Mouse (Mus musculus): ENCODE results near the gene Lpp. TPM values are rescaled to one million over a fixed set of nuclear protein-coding genes. Genes with fewer than 3 reads are reported as not detected.
A peak's percentile ranks its signal among the peaks of the same experiment; 100 is the strongest.

The Lpp gene
- polyA plus RNA-seq, 1 experiment from 2014 or later = 50.0 TPM

DNA sequence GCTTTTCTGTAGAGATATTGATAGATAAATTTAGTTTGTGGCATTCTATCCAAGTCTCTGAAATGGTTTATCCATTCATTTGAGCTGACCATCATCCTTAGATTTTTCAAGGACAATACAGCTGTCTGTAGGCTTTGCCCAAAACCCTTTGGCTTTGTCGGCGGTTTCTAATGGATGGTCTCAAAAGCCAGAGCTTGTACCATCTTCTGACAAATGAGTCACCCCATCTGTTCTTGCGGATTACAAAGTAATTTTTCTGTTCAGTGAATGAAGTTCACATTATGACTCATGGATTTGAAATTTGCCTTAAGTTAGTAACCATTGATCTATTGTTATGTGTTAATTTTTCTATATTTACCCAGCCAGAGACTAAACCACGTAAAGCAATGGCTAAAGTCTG is 301.8 kb downstream of the Lpp start:
- Histone ChIP-seq H3K36me3 (peaks cover 6% of the 10 kb centered on the region), H3K9me3 (replicated peaks) (no peaks in the 10 kb centered on the region), H3K4me3 (no peak overlapping the region), H3K9ac (no peak overlapping the region), H3K4me1 (replicated peaks) (no peaks in the 10 kb centered on the region), H3K27ac (ENCODE audit: poor library complexity, severe bottlenecking) (no peak overlapping the region), H3K27me3 (replicated peaks) (no peaks in the 10 kb centered on the region), H3K4me2 (no peak overlapping the region)
- ATAC-seq (ENCODE audit: insufficient number of reproducible peaks, low FRiP score) = no peak
- WGBS = 85% methylated on average over 4 of the region's 4 CpGs

DNA sequence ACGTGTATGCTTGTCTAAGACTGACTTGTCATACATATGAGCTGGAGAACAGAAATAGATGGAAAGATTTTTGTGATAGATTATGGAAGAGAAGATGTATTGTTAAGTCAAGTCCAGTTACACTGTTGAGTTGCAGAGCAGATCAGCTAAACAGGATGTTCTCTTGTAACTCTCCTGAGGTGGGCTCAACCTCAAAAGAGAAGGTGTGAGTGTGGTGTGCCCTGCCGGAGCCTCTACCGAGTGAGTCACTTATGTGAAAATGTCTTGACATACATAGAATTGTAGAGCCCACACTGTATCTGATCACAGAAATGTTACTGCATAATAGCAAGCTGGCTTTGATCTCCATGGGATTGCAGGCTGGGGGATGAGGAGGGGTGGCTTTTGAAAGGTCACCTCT is 310.9 kb downstream of the Lpp start:
- 80% methylated on average over 3 of the region's 3 CpGs for WGBS
- Histone ChIP-seq H3K27ac (ENCODE audit: poor library complexity, severe bottlenecking) (no peak overlapping the region), H3K9me3 (replicated peaks) (no peaks in the 10 kb centered on the region), H3K4me3 (no peak overlapping the region), H3K9ac (no peak overlapping the region), H3K36me3 (peaks cover under 1% of the 10 kb centered on the region; the same call in 1 of the 2 replicates), H3K27me3 (replicated peaks) (no peaks in the 10 kb centered on the region), H3K4me1 (replicated peaks) (no peaks in the 10 kb centered on the region), H3K4me2 (no peak overlapping the region)
- ATAC-seq (ENCODE audit: insufficient number of reproducible peaks, low FRiP score) = no peak

GRCm38 (mm10) chr16:24723641-24724040 is 330.3 kb downstream of the Lpp start:
- Histone ChIP-seq H3K36me3 (no peaks in the 10 kb centered on the region), H3K4me2 (no peak overlapping the region), H3K4me1 (replicated peaks) (no peaks in the 10 kb centered on the region), H3K9me3 (replicated peaks) (no peaks in the 10 kb centered on the region), H3K9ac (no peak overlapping the region), H3K27ac (ENCODE audit: poor library complexity, severe bottlenecking) (no peak overlapping the region), H3K27me3 (replicated peaks) (no peaks in the 10 kb centered on the region), H3K4me3 (no peak overlapping the region)
- WGBS = 77% methylated on average over 4 of the region's 4 CpGs
- ATAC-seq (ENCODE audit: insufficient number of reproducible peaks, low FRiP score) = no peak

DNA sequence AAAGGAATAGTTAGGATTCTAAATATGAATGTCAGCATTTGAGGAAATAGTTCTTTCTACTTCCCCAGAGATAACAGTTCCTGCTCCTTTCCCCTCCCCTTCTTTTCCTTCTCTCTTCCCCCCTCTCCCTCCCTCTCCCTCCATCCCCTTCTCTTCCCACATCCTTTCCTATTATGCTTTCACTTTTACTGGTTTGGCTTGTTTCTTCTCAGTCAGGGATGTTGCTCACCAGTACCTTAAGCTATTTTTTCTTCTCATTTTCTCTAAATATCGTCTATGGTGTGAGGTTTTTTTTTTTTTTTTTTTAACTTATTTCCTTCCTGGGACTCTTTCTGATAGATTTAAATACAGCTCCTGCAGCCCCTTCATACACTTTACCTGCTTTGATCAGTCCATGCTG is 339.4 kb downstream of the Lpp start:
- Histone ChIP-seq H3K9me3 (replicated peaks) (no peaks in the 10 kb centered on the region), H3K27me3 (replicated peaks) (no peaks in the 10 kb centered on the region), H3K4me1 (replicated peaks) (peaks cover 32% of the 10 kb centered on the region), H3K4me2 (no peak overlapping the region), H3K9ac (no peak overlapping the region), H3K36me3 (peaks cover 3% of the 10 kb centered on the region; the same call in 1 of the 2 replicates), H3K4me3 (no peak overlapping the region), H3K27ac (ENCODE audit: poor library complexity, severe bottlenecking) (no peak overlapping the region)
- ATAC-seq (ENCODE audit: insufficient number of reproducible peaks, low FRiP score) = no peak
- 64% methylated on average over 1 of the region's 1 CpGs for WGBS

DNA sequence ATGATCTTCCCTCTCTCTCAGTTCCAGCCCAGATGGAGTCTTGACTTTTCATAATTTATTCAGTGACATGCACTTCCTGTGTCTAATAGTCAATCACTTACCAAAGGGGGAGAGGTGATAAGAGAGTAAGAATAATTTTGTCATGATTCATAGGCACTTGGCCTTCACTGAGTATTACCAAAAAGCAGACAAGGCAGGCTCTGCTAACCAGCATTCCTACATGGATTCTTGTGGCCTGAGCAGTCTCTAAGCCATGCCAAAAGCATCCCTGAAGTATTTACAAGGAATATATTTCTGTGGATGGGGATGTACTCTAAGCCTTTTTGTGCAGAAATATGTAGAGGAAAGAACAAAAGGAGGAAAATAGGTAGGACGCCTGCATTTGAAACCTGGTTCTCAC is 340.0 kb downstream of the Lpp start:
- Histone ChIP-seq H3K27ac (ENCODE audit: poor library complexity, severe bottlenecking) (no peak overlapping the region), H3K4me2 (no peak overlapping the region), H3K9ac (no peak overlapping the region), H3K9me3 (replicated peaks) (no peaks in the 10 kb centered on the region), H3K27me3 (replicated peaks) (no peaks in the 10 kb centered on the region), H3K36me3 (peaks cover 3% of the 10 kb centered on the region; the same call in 1 of the 2 replicates), H3K4me3 (no peak overlapping the region), H3K4me1 (replicated peaks) (peaks cover 38% of the 10 kb centered on the region)
- WGBS = 87% methylated on average over 1 of the region's 1 CpGs
- ATAC-seq (ENCODE audit: insufficient number of reproducible peaks, low FRiP score) = no peak

- H3K4me2 ChIP-seq = no peak overlapping the region
- H3K27me3 ChIP-seq (replicated peaks) = no peaks in the 10 kb centered on the region
- no peak overlapping the region for H3K27ac ChIP-seq (ENCODE audit: poor library complexity, severe bottlenecking)
- no peak for ATAC-seq (ENCODE audit: insufficient number of reproducible peaks, low FRiP score)
- no peaks in the 10 kb centered on the region for H3K9me3 ChIP-seq (replicated peaks)
- peaks cover 2% of the 10 kb centered on the region; the same call in 1 of the 2 replicates for H3K36me3 ChIP-seq
- no peak overlapping the region for H3K4me3 ChIP-seq
- H3K4me1 ChIP-seq (replicated peaks) = peaks cover 47% of the 10 kb centered on the region
- H3K9ac ChIP-seq = no peak overlapping the region
- 83% methylated on average over 2 of the region's 2 CpGs for WGBS
Observed at GRCm38 (mm10) chr16:24735754-24736153, 342.4 kb downstream of the Lpp start.

DNA sequence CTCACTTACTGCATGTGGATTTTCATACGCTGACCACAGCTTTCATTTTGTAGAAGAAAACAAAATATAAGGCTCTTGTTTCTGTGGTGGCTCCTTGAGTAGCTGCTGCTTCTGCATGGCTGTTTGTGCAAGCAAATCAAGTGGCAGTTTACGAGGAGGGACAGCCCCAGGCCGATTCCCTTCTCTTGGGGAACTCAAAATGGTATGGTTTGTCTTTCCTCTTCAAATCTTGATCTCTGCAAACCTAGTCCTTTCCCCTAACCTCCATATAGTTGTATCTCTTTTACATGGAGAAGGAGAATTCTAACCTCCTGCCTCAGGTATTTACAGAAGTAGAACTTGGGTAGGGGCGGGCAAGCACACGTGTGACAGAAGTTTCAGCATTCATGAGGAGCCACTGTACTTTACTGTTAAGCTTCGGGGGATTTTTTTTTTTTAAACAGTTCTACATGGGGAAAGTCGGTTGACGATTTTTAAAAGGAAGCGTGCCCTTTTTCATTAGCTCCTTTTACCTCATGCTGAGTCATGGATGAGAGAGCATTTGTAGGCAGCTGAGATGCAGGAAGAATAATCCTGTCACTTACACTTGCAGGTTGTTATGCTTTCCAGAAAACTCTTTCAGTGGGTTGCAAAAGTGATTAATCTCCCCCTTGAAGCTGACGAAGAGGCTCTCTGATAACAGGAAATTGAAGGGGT is 344.2 kb downstream of the Lpp start:
- no peaks in the 10 kb centered on the region for H3K36me3 ChIP-seq
- ATAC-seq (ENCODE audit: insufficient number of reproducible peaks, low FRiP score) = no peak
- H3K27ac ChIP-seq (ENCODE audit: poor library complexity, severe bottlenecking) = no peak overlapping the region
- 47% methylated on average over 10 of the region's 10 CpGs for WGBS
- no peaks in the 10 kb centered on the region for H3K9me3 ChIP-seq (replicated peaks)
- no peaks in the 10 kb centered on the region for H3K27me3 ChIP-seq (replicated peaks)
- H3K4me2 ChIP-seq = peak overlapping the region; percentile 33; the same call in 1 of the 2 replicates
- H3K9ac ChIP-seq = no peak overlapping the region
- H3K4me3 ChIP-seq = no peak overlapping the region
- peaks cover 47% of the 10 kb centered on the region for H3K4me1 ChIP-seq (replicated peaks)

DNA sequence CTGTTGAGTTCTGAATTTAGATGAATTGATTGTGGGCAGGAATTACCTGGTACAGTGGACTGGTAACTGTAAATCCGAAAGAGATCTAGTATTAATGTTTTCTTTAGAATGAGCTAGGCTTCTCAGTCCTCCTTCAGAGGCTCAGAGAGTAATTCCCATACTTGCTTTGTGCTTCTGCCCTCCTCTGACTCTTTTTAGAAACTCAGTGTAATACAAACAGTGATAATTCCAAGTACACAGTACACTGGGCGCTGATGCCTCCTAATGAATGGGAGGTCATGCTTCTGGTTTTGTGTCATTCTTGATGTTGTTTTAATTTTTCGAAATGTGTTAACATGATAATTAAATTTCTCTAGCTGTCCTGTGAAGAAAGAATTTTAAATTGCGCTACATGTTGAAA is 347.4 kb downstream of the Lpp start:
- no peak overlapping the region for H3K27ac ChIP-seq (ENCODE audit: poor library complexity, severe bottlenecking)
- ATAC-seq (ENCODE audit: insufficient number of reproducible peaks, low FRiP score) = no peak
- H3K4me3 ChIP-seq = no peak overlapping the region
- H3K27me3 ChIP-seq (replicated peaks) = no peaks in the 10 kb centered on the region
- H3K9ac ChIP-seq = no peak overlapping the region
- H3K36me3 ChIP-seq = no peaks in the 10 kb centered on the region
- 82% methylated on average over 4 of the region's 4 CpGs for WGBS
- no peaks in the 10 kb centered on the region for H3K9me3 ChIP-seq (replicated peaks)
- no peak overlapping the region for H3K4me2 ChIP-seq
- H3K4me1 ChIP-seq (replicated peaks) = peaks cover 35% of the 10 kb centered on the region

GRCm38 (mm10) chr16:24749816-24750215 is 356.5 kb downstream of the Lpp start:
- no peak overlapping the region for H3K27ac ChIP-seq (ENCODE audit: poor library complexity, severe bottlenecking)
- H3K36me3 ChIP-seq = no peaks in the 10 kb centered on the region
- no peak overlapping the region for H3K4me3 ChIP-seq
- H3K4me1 ChIP-seq (replicated peaks) = peaks cover 6% of the 10 kb centered on the region; the same call in 1 of the 2 replicates
- no peaks in the 10 kb centered on the region for H3K27me3 ChIP-seq (replicated peaks)
- no peak overlapping the region for H3K9ac ChIP-seq
- no peak overlapping the region for H3K4me2 ChIP-seq
- no peaks in the 10 kb centered on the region for H3K9me3 ChIP-seq (replicated peaks)
- ATAC-seq (ENCODE audit: insufficient number of reproducible peaks, low FRiP score) = no peak

- Histone ChIP-seq H3K36me3 (no peaks in the 10 kb centered on the region), H3K4me3 (no peak overlapping the region), H3K9me3 (replicated peaks) (no peaks in the 10 kb centered on the region), H3K4me2 (no peak overlapping the region), H3K9ac (no peak overlapping the region), H3K27me3 (replicated peaks) (no peaks in the 10 kb centered on the region), H3K27ac (ENCODE audit: poor library complexity, severe bottlenecking) (no peak overlapping the region), H3K4me1 (replicated peaks) (no peaks in the 10 kb centered on the region)
- ATAC-seq (ENCODE audit: insufficient number of reproducible peaks, low FRiP score) = no peak
- 81% methylated on average over 9 of the region's 9 CpGs for WGBS
Observed at GRCm38 (mm10) chr16:24756141-24756540, 362.8 kb downstream of the Lpp start.

DNA sequence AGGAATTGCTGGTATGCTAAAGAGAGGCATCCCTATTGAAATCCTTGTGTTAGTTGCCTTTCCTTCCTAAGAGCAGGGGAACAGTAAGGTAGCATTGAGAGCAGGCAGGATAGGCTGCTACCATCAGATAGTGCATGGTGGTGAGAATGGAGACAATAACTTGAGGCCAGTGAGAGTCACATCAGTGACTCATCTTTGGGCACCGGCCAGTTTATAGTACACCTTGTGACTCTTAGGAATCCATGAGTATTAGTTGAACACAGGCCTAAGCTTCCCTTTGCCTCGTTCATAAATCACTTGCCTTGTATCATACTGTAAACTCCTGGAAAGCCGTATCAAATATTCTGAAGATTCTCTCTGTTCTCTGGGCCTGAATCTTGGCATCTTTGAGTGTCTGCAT is 372.7 kb downstream of the Lpp start:
- Histone ChIP-seq H3K9ac (no peak overlapping the region), H3K4me2 (no peak overlapping the region)
- no peak for ATAC-seq (ENCODE audit: insufficient number of reproducible peaks, low FRiP score)

GRCm38 (mm10) chr16:24766596-24766995 is 373.3 kb downstream of the Lpp start:
- no peak overlapping the region for H3K27ac ChIP-seq (ENCODE audit: poor library complexity, severe bottlenecking)
- no peak overlapping the region for H3K4me3 ChIP-seq
- H3K36me3 ChIP-seq = peaks cover 7% of the 10 kb centered on the region
- no peaks in the 10 kb centered on the region for H3K27me3 ChIP-seq (replicated peaks)
- H3K4me1 ChIP-seq (replicated peaks) = peaks cover 11% of the 10 kb centered on the region; the same call in 1 of the 2 replicates
- WGBS = 87% methylated on average over 2 of the region's 2 CpGs
- H3K4me2 ChIP-seq = no peak overlapping the region
- H3K9me3 ChIP-seq (replicated peaks) = no peaks in the 10 kb centered on the region
- ATAC-seq (ENCODE audit: insufficient number of reproducible peaks, low FRiP score) = no peak
- no peak overlapping the region for H3K9ac ChIP-seq

More for the DNA sequence above, 372.7 kb downstream of the Lpp start:
- Histone ChIP-seq H3K9me3 (replicated peaks) (no peaks in the 10 kb centered on the region), H3K36me3 (peaks cover 9% of the 10 kb centered on the region), H3K4me1 (replicated peaks) (peaks cover 11% of the 10 kb centered on the region; the same call in 1 of the 2 replicates), H3K27ac (ENCODE audit: poor library complexity, severe bottlenecking) (no peak overlapping the region), H3K4me3 (no peak overlapping the region), H3K27me3 (replicated peaks) (no peaks in the 10 kb centered on the region)
- WGBS = 88% methylated on average over 3 of the region's 3 CpGs

Data from heart, embryonic 12.5 days (tissue).